Mouse (Mus musculus): ENCODE measurements around the gene Chad.

Gene Chad

DNA sequence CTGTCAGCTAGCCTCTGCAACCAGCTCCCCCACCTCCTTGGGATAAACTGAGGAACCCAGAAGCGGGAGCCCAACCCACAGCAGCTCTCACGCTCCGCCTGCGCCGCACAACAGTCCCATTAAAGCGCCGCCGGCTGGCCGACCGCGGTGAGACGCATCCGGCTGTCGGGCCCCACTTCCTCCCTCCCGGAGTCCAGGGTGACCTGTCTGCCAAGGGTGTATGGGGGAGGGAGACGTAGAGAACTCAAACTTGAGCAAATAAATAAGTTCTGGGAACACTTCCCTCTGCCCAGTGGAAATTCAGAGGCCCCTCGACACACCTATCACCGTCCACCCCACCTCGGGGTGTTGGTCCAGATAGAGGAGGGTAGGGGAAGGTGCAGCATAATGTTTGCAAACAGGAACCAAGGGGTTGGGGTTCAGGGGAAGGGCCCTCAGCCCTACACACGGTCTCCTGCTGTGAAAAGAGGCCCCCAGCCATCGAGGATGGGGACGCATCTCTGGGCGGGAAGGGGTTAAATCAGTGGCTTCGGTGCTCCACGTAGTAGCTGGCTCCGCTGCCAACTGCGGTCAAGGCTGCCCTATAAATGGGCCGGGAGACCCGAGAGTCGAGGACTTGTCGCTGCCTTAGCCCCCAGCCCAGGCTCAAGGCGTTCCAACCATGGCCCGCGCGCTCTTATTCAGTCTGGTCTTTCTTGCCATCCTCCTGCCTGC, at the start of gene Chad:
Chad (plus strand) TSS at position 611 of the 714 bp plus-strand sequence.
- peak; percentile 34 for DNase-seq (ENCODE audit: low read depth, low spot score)

DNA sequence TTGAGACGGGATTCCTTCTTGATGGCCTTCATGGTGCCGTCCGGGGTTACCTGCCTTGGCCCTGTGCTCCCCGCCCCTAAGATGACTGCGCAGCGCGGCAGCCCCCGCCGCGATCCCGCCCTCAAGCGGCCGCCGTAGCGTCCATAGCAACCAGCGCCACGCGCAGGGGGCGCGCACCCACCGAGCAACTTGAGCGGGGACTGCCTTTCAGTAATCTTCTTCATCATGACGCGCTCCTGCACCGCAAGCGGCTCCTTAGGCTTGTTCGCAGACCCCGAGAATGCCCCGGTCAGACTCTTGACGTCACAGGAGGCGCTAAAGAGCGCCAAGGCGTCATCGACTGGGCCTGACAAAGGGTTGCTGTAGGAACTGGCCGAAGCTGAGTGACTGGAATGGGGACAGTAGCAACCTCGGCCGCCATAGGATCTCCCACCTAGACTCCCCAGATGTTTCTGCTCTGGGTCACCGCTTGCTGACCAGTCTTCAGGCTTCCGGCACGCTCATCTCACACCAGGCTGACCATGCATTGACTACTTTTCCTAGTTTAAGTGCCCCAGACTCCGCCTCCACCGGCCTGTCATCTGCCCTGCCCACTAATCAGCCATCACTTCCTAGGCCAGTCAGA, 43.5 kb upstream of the Chad start, which contains the start of gene Mycbpap:
Mycbpap (minus strand) TSS at position 524 of the 625 bp plus-strand sequence.
- peak; percentile 78 for DNase-seq (ENCODE audit: low read depth, low spot score)

DNA sequence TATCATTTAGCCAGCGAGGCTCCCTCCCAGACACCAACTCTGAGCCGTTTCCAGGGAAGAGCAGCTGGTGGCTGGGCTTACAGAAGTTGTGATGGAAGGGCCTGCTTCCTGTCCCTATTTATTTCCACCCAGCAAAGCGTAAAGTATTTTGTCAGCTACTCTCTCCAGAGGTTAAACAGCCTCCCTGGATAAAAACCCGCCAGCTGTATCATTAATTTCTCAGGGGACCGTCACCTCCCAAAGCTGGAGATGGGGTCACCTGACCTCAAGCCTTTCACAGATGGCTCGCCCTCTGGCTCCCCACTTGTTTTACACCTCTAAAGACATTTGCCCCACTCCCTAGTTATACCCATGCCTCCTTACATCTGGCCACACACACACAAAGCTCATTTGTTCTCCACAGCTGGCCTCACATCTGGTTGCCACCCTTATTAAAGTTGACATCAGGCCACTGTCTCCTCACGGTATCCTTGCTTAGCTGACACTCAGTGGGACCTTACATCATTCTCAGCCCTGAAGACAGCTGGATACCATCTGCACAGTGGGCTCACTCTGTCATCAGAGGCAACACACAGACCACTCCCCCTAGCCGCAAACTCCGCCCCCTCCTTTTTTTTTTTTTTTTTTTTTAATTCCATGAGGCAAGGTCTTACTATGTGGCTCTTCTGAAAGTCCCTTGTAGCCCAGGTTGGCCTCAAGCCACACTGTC, 38.5 kb upstream of the Chad start:
- peak; percentile 78 for DNase-seq (ENCODE audit: low read depth, low spot score)

DNA sequence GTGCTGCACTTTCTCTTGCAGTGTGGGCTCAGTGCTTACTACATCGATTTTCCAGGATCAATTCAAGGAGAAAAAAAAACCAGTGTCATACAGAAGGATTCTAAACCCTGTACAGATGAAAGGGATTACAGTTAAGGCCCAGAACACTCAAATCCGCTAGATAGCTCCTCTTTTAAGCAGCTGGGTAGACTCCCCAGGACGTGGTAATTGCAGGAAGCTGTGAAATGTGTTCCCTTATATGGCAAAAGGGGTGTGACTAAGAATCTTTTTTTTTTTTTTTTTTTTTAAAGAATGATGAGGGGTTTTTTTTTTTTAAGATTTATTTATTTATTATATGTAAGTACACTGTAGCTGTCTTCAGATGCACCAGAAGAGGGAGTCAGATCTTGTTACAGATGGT, 36.0 kb upstream of the Chad start:
- DNase-seq (ENCODE audit: low read depth, low spot score), result no peak

DNA sequence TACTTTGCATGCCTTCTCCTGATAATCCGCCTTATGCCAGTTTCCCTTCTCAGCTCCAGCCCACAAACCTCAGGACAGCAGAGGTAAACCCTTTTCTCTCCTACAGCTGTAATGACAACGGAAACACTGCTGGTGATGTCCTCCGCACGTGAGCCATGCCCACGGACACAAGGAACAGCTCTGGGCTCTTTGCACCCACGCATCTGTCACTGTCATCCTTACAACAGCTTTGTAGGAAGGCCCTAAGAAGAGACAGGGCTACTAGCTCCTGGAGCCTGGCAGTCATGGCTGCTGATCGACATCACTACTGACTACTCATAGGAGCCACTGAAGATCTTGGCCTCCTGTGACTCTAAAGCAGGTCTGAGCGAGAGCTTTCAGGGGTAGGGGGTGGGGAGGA, 31.7 kb upstream of the Chad start:
- no peak for DNase-seq (ENCODE audit: low read depth, low spot score)

DNA sequence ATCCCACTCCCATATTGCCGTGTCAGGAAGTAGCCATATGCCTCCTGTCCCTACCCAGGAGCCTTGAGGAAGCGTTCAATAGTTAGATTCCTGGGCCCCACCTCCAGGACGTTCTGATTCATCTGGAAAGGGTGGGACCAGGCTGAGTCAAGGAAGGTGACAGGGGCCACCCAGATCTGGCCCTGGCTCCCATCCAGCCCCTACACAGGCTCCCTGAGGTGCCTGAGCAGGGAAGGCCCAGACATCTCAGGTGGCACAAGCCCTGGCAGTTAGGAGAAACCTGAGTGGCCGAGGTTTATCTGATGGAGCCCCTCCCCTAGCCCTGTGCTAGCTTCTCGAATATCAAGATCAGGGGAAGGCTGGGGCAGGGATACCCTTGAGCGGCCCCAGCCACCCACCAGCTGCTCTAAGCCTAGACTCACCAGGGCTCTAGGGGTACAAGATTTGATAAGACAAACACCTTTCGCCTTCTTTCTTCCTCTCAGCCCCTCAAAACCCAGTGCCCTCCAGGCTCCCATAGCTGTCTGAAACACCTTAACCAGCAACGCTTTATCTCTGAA, 26.0 kb upstream of the Chad start:
- DNase-seq (ENCODE audit: low read depth, low spot score), result no peak

DNA sequence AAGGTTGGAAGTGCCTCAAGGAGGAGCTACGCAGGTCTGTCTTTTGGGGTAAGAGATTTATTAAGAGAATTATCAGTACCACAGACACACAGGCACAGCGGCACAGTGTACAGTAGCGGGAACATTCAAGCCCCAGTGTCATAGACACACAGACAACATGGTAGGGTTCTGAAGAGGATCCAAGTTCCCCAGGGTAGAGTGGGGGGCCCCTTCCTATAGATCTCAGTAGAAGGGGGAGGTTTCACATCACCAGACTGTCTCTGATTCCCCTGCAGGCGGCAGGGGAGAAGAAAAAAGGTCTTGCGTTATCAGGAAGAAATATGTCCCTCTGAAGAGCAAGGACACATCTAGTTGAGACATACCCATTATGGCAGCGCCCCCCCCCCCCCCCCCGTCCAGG, 25.1 kb upstream of the Chad start:
- no peak for DNase-seq (ENCODE audit: low read depth, low spot score)

DNA sequence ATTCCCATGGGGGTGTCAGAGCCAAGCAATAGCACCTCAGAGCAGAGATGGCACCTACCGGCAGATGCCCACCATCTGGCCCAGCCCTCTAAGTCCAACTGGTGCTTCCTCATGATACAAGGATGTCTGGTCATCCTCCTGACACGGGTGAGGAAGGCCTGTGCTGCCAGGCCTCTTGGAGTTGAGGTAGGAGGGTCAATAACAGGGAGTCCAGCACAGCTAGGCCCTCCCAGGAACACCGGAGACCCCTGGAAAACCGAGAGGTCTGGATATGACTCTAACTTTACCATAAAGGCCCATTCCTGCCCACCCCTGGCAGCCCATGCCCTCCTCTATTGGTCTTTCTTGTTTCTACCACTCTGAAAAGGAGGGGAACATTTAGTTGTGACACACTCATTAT, 22.4 kb upstream of the Chad start:
- no peak for DNase-seq (ENCODE audit: low read depth, low spot score)

DNA sequence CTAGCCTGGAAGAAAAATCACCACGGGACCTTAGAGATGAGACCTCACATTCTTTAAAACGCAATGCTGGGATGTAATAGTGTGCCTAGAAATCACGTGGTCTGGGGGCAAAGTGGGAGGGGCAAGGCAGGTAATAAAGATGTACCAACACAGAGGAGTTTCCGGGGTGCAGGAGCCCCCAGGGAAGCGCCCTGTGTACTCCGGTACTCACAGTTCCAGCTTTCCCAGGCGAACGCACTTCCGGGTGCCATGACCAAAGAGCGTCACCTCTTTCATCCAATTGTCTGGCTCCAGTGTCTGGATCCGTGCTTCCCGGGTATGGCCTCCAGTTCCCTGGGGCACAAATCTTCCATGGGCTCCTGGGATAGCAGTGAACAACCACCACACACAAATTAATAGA, 21.5 kb upstream of the Chad start:
- DNase-seq (ENCODE audit: low read depth, low spot score), result no peak

DNA sequence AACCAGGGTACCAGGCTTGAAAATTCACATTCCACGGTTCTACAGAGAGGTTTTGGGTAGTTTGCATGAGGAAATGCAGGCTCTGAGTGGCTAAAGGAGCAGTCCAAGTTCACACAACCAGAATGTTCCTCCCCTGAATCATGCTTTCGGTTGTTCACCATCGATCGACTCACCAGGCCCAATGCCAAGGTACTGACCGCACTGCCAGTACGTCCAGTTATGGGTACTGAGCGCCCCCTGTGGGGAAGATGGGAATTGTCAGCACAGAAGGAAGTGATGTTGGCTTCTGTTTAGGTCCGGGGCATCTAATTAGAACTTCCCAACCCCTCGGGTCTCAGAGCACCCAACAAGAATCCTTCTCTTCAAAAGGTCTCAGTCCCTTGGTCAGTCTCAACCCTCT, 20.9 kb upstream of the Chad start:
- DNase-seq (ENCODE audit: low read depth, low spot score), result peak; percentile 58

DNA sequence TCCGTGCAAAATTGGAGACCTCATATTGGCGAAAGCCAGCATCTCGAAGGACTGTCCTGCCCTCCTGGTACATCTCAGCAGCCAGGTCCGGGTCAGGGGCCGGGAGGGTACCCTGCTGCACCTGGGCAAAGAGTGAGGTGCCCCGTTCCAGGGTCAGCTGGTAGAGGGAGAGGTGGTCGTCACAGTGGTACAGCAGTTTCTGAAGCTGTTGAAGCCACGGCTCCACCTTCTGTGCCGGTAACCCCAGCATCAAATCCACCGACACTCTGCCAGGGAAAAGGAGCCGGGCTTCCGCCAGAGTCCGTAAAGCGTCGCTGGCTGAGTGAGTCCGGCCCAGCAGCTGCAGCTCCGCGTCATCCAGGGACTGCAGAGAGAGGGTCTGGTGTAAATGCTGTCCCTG, 20.4 kb upstream of the Chad start:
- DNase-seq (ENCODE audit: low read depth, low spot score), result no peak

DNA sequence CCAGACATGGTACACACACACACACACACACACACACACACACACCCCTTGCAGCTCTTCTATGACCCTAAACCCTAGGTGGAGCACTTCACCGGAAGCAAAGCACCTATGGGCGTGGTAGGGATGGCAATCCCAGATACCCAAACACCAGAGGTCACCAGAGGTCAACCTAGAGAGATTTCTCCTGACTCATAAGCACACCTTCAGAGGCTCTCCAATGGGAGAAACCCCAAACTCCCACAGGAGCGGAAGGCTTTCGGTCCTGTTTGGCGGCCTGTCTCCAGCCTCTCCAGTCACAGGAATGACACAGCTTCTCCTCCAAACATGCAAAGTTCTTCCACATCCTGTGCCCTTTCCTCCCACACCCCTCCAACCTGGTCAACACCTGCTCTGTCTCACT, 18.5 kb upstream of the Chad start:
- DNase-seq (ENCODE audit: low read depth, low spot score), result no peak

DNA sequence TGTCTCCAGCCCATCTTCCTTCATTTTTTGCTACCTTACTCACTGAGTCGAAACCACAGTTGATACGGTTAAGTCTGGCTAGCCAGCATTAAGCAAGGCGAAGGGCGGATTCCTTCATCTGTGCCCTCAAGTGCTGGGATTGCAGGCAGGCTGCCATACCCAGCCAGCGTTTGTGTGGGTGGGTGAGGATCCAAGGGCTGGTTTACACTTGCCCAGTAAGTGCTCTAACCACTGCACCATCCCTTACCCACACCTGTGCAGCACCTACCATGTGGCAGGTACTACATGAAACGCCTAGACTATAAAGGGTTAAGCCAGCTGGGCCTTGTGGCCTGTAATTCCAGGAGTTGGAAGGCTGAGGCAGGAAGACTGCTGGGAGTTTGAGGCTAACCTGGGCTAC, 17.6 kb upstream of the Chad start:
- no peak for DNase-seq (ENCODE audit: low read depth, low spot score)

DNA sequence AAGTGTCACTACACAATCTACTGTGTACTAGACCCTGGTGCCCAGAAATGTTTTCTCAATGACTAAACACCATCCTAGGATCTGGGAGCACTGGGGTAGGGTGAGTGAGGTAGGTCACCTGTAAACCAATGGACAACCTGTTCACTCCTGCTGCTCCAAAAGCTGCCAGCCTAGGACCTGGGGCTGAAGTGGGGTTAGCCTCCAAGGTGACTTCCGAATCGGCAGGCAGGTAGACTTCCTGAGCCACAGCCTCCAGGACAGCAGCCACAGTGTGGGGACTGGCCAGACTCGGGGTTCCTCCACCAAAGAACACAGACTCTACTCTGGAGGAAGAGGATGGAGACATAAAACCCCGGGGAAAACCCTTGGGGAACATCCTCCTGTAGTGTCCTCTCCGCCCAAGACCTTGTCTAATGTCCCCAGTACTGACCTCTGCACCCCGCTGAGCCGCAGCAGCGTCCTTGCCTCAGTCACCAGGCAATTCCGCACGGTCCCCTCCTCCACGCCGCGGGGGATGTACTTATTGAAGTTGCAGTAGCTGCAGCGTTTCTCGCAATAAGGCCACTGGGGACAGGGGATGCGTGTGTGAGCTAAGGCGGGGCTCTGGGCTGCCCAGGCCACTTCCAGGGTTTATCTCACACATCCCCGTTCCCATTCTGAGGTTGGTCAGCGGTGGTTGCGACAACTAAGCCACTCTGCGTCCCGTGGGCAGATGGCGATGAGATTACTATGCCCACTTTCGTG, 16.6 kb upstream of the Chad start:
- DNase-seq (ENCODE audit: low read depth, low spot score), result no peak

DNA sequence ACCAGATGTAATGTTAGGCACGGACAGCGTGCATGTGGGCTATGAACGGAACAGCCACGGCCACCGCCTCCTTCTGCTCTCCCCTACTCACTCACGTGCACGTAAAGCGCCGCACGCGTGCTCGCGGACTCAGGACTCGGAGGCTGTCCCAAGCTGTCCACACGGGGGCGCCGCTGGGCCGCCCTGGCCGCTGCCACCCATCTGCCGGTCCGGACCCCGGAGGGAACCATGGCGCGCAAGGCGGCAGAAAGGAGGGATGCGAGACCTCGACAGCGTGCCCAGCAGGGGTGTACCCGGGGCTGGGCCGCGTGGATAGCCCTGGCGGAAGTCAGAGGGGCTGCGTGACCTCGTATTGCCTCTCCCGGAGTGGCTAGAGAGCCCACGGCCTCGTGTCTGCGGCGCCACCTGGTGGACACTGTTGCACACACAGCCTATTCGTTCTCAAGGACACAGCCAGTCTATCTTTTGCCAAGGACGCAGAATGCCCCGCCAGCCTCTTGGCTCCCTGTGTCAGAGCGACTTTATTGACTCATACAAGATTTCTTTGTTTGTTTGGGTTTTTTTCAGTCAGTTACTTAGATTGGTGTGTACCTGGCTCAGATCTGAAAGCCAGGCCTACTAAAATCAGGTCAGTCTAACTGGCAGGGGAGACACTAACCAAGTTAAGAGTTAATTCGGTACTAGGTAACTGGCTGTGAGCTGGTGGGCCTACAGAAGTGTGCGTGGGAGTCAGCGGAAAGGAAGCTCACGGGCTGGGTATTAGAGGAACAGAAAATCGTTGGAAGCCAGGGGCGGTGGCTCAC, 15.8 kb upstream of the Chad start, which contains the start of gene Rsad1:
Rsad1 (minus strand) TSS at position 368 of the 803 bp plus-strand sequence.
- peak; percentile 91 for DNase-seq (ENCODE audit: low read depth, low spot score)

DNA sequence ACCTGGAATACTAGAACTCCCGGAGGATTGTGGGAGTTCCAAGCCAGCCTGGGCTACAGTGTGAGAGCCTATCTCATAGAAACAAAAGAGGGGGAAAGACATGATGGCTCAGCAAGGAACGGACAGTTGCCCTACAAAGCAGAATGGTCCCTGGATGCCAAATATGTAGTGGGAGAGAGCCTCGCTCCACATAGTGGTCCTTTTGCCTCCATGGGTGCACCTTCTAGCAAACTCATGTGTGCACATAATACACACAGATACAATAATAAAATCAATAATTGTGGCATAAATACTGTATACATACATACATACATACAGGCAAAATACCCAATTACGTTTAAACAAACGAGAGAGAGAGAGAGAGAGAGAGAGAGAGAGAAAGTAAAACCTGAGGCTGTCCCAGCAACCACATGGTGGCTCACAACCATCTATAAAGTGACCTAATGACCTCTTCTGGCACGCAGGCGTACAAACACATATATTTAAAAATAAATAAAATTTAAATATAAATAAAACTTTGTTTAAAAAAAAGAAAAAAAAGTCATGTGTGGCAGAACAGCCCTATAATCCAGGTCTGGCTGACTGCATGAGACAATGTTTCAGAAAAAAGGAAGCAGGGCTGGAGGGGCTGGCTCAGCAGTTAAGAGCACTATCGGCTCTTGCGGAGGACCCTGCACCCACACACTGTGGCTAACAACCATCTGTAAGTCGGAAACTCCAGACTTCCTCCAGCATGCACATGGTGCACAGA, 15.0 kb upstream of the Chad start:
- DNase-seq (ENCODE audit: low read depth, low spot score), result no peak

DNA sequence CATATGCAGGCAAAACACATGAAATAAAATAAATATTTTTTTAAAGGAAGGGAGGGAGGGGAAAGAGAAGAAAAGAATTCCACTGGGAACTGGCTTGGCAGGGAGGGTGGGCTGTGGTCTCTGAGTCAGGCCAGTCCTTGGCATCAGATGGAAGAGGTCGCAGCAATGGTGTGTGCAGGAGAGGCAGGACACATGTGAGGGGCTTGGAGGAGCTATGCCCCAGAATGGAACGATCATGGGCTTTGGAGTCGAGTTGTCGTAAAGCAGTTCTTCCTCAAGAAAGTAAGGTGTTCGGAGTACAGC, 14.5 kb upstream of the Chad start:
- no peak for DNase-seq (ENCODE audit: low read depth, low spot score)

DNA sequence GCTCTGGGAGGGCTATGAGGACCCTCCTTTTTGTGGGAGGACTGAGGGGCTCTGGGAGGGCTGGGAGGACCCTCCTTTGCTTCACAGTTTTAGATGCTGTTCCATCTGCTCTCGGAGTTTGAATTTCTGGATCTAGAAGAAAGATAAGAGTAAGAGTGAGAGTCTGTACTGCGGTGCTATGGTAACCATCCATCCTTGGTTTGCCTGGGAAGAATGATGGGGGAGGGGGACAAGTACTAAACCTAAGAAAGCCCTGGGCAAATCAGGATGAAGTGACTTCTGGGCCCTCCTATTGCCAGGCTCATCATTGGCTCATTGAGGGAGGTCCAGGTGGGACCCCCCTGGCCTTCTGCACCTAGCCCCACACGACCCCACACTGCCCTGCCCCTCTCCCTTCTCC, 6.6 kb upstream of the Chad start:
- no peak for DNase-seq (ENCODE audit: low read depth, low spot score)

DNA sequence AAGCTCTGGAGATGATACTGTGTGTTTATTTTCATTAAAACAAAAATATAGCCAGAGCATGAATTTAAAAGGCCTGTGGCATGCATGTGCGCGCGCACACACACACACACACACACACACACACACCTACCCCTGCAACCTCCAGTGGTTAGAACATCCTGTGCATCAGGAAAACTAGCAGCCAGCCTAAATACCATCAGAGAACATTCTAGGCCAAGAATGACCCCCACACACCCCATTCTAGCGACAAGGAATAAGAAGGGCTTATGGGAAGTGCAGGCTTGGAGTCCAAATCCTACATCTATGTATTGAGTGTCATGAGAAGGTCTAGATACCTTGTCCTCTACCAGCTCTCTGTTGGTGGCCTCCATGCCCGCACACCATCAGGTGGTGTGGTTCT, 1.5 kb upstream of the Chad start:
- DNase-seq (ENCODE audit: low read depth, low spot score), result no peak

DNA sequence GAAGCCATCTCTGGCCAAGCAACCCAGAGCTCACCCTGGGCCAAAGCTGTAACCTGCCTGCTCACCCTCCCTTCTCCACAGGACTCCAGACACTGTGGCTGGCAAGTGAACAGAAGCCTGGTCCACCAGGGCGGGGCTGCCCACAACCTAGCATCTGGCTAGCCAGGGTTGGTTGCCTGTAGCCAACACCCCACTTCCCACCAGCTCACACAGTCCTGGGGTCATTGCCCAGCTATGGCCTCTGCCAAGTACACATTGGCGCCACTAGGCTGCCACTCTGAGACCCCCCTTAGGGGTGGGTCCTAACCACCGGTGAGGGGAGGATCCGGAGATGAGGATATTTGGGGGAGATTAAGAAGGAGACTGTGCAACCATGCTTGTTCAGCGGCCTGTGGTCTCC, 1.0 kb upstream of the Chad start:
- DNase-seq (ENCODE audit: low read depth, low spot score), result no peak

DNA sequence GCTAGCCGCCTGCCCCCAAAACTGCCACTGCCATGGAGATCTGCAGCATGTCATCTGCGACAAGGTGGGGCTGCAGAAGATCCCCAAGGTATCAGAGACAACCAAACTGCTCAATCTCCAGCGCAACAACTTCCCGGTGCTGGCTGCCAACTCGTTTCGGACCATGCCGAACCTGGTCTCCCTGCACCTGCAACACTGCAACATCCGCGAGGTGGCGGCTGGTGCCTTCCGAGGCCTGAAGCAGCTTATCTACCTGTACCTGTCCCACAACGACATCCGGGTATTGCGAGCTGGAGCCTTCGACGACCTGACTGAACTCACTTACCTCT, 268 bp downstream of the Chad start:
- DNase-seq (ENCODE audit: low read depth, low spot score), result no peak
